Mouse (Mus musculus): Measurements from ENCODE around the gene Olfr62. TPM values are rescaled to one million over a fixed set of nuclear protein-coding genes. Genes with fewer than 3 reads are reported as not detected.

Gene Olfr62
- polyA plus RNA-seq, 1 experiment from 2014 or later = not detected

Other genes with a start within 250 kb of the Olfr62 start
- 9.3 and 12.9 TPM in 2 replicates for gene Szt2, start 249.7 kb upstream of the Olfr62 start, polyA plus RNA-seq (2014; fragmentation: Nextera tagmentation; extraction: Ambion mirVana)
- gene Med8, start 249.6 kb upstream of the Olfr62 start, polyA plus RNA-seq (2014; fragmentation: Nextera tagmentation; extraction: Ambion mirVana) = 154 and 158 TPM in 2 replicates
- 42.1 and 46.8 TPM in 2 replicates for gene Elovl1, start 230.9 kb upstream of the Olfr62 start, polyA plus RNA-seq (2014; fragmentation: Nextera tagmentation; extraction: Ambion mirVana)
- 236 and 259 TPM in 2 replicates for gene Cdc20, start 221.6 kb upstream of the Olfr62 start, polyA plus RNA-seq (2014; fragmentation: Nextera tagmentation; extraction: Ambion mirVana)
- gene Mpl, start 201.4 kb upstream of the Olfr62 start, polyA plus RNA-seq (2014; fragmentation: Nextera tagmentation; extraction: Ambion mirVana) = 1.3 and 1.5 TPM in 2 replicates
- 8.8 and 12.2 TPM in 2 replicates for gene Tie1, start 168.9 kb upstream of the Olfr62 start, polyA plus RNA-seq (2014; fragmentation: Nextera tagmentation; extraction: Ambion mirVana)
- gene 2610528J11Rik, start 132.0 kb upstream of the Olfr62 start, polyA plus RNA-seq (2014; fragmentation: Nextera tagmentation; extraction: Ambion mirVana) = 0.77 and 2.1 TPM in 2 replicates
- 0.40 and 0.46 TPM in 2 replicates for gene Tmem125, start 114.9 kb upstream of the Olfr62 start, polyA plus RNA-seq (2014; fragmentation: Nextera tagmentation; extraction: Ambion mirVana)
- 1.5 and 2.0 TPM in 2 replicates for gene Cfap57, start 38.2 kb upstream of the Olfr62 start, polyA plus RNA-seq (2014; fragmentation: Nextera tagmentation; extraction: Ambion mirVana)
- 192 and 193 TPM in 2 replicates for gene Ebna1bp2, start 38.2 kb upstream of the Olfr62 start, polyA plus RNA-seq (2014; fragmentation: Nextera tagmentation; extraction: Ambion mirVana)
- gene Olfr1342, start 33.8 kb downstream of the Olfr62 start, polyA plus RNA-seq (2014; fragmentation: Nextera tagmentation; extraction: Ambion mirVana) = not detected in 2 replicates
- gene Olfr1341, start 44.6 kb downstream of the Olfr62 start, polyA plus RNA-seq (2014; fragmentation: Nextera tagmentation; extraction: Ambion mirVana) = not detected in 2 replicates
- not detected in 2 replicates for gene Olfr1340, start 61.2 kb downstream of the Olfr62 start, polyA plus RNA-seq (2014; fragmentation: Nextera tagmentation; extraction: Ambion mirVana)
- not detected in 2 replicates for gene Olfr1339, start 73.2 kb downstream of the Olfr62 start, polyA plus RNA-seq (2014; fragmentation: Nextera tagmentation; extraction: Ambion mirVana)
- not detected in 2 replicates for gene Olfr1338, start 99.8 kb downstream of the Olfr62 start, polyA plus RNA-seq (2014; fragmentation: Nextera tagmentation; extraction: Ambion mirVana)
- gene Olfr1337, start 123.6 kb downstream of the Olfr62 start, polyA plus RNA-seq (2014; fragmentation: Nextera tagmentation; extraction: Ambion mirVana) = not detected in 2 replicates
- not detected in 2 replicates for gene Olfr1335, start 151.0 kb downstream of the Olfr62 start, polyA plus RNA-seq (2014; fragmentation: Nextera tagmentation; extraction: Ambion mirVana)
- not detected in 2 replicates for gene Olfr1333, start 177.3 kb downstream of the Olfr62 start, polyA plus RNA-seq (2014; fragmentation: Nextera tagmentation; extraction: Ambion mirVana)
- gene Olfr1331, start 205.7 kb downstream of the Olfr62 start, polyA plus RNA-seq (2014; fragmentation: Nextera tagmentation; extraction: Ambion mirVana) = not detected in 2 replicates
- not detected in 2 replicates for gene Olfr1330, start 229.6 kb downstream of the Olfr62 start, polyA plus RNA-seq (2014; fragmentation: Nextera tagmentation; extraction: Ambion mirVana)